Mouse (Mus musculus) small intestine, adult 2 months (tissue): Measurements from ENCODE around the gene Vps25. TPM values are rescaled to one million over a fixed set of nuclear protein-coding genes. Genes with fewer than 3 reads are reported as not detected.

Experiments
- H3K27ac ChIP-seq: fragments of 200-500 bp; 2 replicates; pipeline ENCODE4 v1.5.1; 2012; ENCODE audit warnings: low read depth, low read length, control low read depth, inconsistent platforms; ENCODE audit not compliant: insufficient read depth
- H3K27me3 ChIP-seq: fragments of 200-500 bp; 2 replicates; pipeline ENCODE4 v1.6.1; 2012; ENCODE audit warnings: mild to moderate bottlenecking, moderate library complexity, low read length, inconsistent platforms; ENCODE audit not compliant: control insufficient read depth, insufficient read depth
- H3K36me3 ChIP-seq: fragments of 200-500 bp; 2 replicates; pipeline ENCODE4 v1.6.1; 2012; ENCODE audit warnings: mild to moderate bottlenecking, low read length, control low read depth, inconsistent platforms; ENCODE audit not compliant: control insufficient read depth, insufficient read depth
- H3K4me1 ChIP-seq: fragments of 200-500 bp; 2 replicates; pipeline ENCODE4 v1.6.1; 2012; ENCODE audit warnings: low read length, inconsistent platforms, mixed read lengths; ENCODE audit not compliant: control insufficient read depth, insufficient read depth, insufficient read length
- H3K4me3 ChIP-seq: fragments of 200-500 bp; 2 replicates; pipeline ENCODE4 v1.5.1; 2012; ENCODE audit warnings: low read depth, mild to moderate bottlenecking, control low read depth, inconsistent platforms, low read length, moderate library complexity
- CTCF ChIP-seq: fragments of 200-500 bp; IDR thresholded peaks from 2 replicates; pipeline ENCODE4 v1.5.1; 2012; ENCODE audit warnings: low read depth, mild to moderate bottlenecking, control low read depth, inconsistent platforms, low read length, moderate library complexity, mixed read lengths; ENCODE audit not compliant: insufficient replicate concordance, insufficient read length; ENCODE audit errors: extremely low read depth
- POLR2A ChIP-seq: fragments of 200-500 bp; IDR thresholded peaks from 2 replicates; pipeline ENCODE4 v1.6.1; 2012; ENCODE audit warnings: low read depth, mild to moderate bottlenecking, control low read depth, inconsistent platforms, low read length, moderate library complexity
- WGBS: fragments of 180-500 bp; shearing (Covaris S2); methylation state at CpG from one replicate; pipeline ENCODE4 v1.1.7; 2018; 5-methylcytosine and 5-hydroxymethylcytosine counted together
- polyA plus RNA-seq: library from polyadenylated mRNA; depleted of rRNA; stranded (reverse); fragments of >200 nt; gene quantifications from 2 replicates; pipeline ENCODE4 v1.2.3, GENCODE M21; 2012; rRNA removed

Vps25 gene
- polyA plus RNA-seq, 1 experiment, result 64.8 TPM

DNA sequence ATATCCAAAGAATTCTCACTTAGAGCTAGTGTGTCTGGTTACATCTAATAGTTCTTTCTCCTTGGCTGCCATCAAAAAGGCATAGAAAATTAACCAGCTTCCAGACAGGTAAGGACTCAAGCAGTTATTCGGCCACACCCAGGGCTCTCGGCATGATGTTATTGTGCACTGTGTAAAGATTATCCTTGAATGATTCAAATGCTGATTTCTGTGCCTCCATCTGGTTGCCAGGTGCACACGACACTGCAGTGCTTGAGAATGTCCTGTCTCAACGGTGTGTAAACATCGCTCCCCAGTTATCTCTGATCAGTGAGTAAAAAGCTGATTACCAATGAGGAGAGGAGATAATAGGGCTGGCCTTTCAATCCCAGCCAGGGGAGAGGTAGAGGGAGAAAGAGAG lies 54.2 kb downstream of the Vps25 start:
- no peaks in the 10 kb centered on the region for H3K27me3 ChIP-seq
- no peaks in the 10 kb centered on the region for H3K36me3 ChIP-seq
- peaks cover 7% of the 10 kb centered on the region; the same call in 1 of the 2 replicates for H3K4me1 ChIP-seq
- 16% methylated on average over 5 of the region's 5 CpGs for WGBS
- no peak overlapping the region for H3K4me3 ChIP-seq
- no peak for TF ChIP-seq CTCF
- no peak for TF ChIP-seq POLR2A
- no peak overlapping the region for H3K27ac ChIP-seq

Other genes with a start within 250 kb of the Vps25 start
- 43.5 and 69.5 TPM in 2 replicates for gene Atp6v0a1, start 244.3 kb upstream of the Vps25 start, polyA plus RNA-seq
- gene Naglu, start 183.7 kb upstream of the Vps25 start, polyA plus RNA-seq, result 11.8 and 19.1 TPM in 2 replicates
- 0.20 and 0.28 TPM in 2 replicates for gene Hsd17b1, start 175.3 kb upstream of the Vps25 start, polyA plus RNA-seq
- gene Coasy, start 171.1 kb upstream of the Vps25 start, polyA plus RNA-seq, result 26.3 and 38.9 TPM in 2 replicates
- gene Mlx, start 166.4 kb upstream of the Vps25 start, polyA plus RNA-seq, result 54.1 and 100 TPM in 2 replicates
- 0.22 and 0.46 TPM in 2 replicates for gene Psmc3ip, start 158.3 kb upstream of the Vps25 start, polyA plus RNA-seq
- 27.3 and 55.0 TPM in 2 replicates for gene Retreg3, start 133.8 kb upstream of the Vps25 start, polyA plus RNA-seq
- 13.2 and 16.2 TPM in 2 replicates for gene Tubg1, start 133.8 kb upstream of the Vps25 start, polyA plus RNA-seq
- gene Tubg2, start 97.8 kb upstream of the Vps25 start, polyA plus RNA-seq, result 1.1 and 2.2 TPM in 2 replicates
- 2.7 and 2.8 TPM in 2 replicates for gene Cntnap1, start 83.2 kb upstream of the Vps25 start, polyA plus RNA-seq
- 33.0 and 84.5 TPM in 2 replicates for gene Plekhh3, start 82.4 kb upstream of the Vps25 start, polyA plus RNA-seq
- gene Ccr10, start 78.3 kb upstream of the Vps25 start, polyA plus RNA-seq, result 18.4 and 25.7 TPM in 2 replicates
- gene Ezh1, start 27.2 kb upstream of the Vps25 start, polyA plus RNA-seq, result 7.9 and 20.0 TPM in 2 replicates
- 15.1 and 25.8 TPM in 2 replicates for gene Ramp2, start 7.7 kb upstream of the Vps25 start, polyA plus RNA-seq
- 3.0 and 7.9 TPM in 2 replicates for gene Wnk4, start 6.9 kb downstream of the Vps25 start, polyA plus RNA-seq
- 0.09 and 0.20 TPM in 2 replicates for gene Cntd1, start 25.3 kb downstream of the Vps25 start, polyA plus RNA-seq
- 174 and 479 TPM in 2 replicates for gene Coa3, start 25.4 kb downstream of the Vps25 start, polyA plus RNA-seq
- gene Becn1, start 48.6 kb downstream of the Vps25 start, polyA plus RNA-seq, result 157 and 163 TPM in 2 replicates
- gene Psme3, start 62.5 kb downstream of the Vps25 start, polyA plus RNA-seq, result 19.9 and 36.7 TPM in 2 replicates
- 2.7 and 5.9 TPM in 2 replicates for gene Aoc2, start 71.4 kb downstream of the Vps25 start, polyA plus RNA-seq
- 6.6 and 8.9 TPM in 2 replicates for gene Aoc3, start 76.9 kb downstream of the Vps25 start, polyA plus RNA-seq
- gene G6pc, start 113.9 kb downstream of the Vps25 start, polyA plus RNA-seq, result 8.8 and 9.7 TPM in 2 replicates
- 8.5 and 10.8 TPM in 2 replicates for gene Aarsd1, start 163.9 kb downstream of the Vps25 start, polyA plus RNA-seq
- gene Gm27029, start 171.1 kb downstream of the Vps25 start, polyA plus RNA-seq, result 0.11 TPM in 1 of 2 replicates, not detected in the other
- 15.4 and 23.7 TPM in 2 replicates for gene Rundc1, start 171.4 kb downstream of the Vps25 start, polyA plus RNA-seq
- gene Ptges3l, start 171.6 kb downstream of the Vps25 start, polyA plus RNA-seq, result 0.51 and 0.89 TPM in 2 replicates
- gene Rpl27, start 188.6 kb downstream of the Vps25 start, polyA plus RNA-seq, result 178 and 244 TPM in 2 replicates
- gene Ifi35, start 194.7 kb downstream of the Vps25 start, polyA plus RNA-seq, result 44.3 and 123 TPM in 2 replicates
- gene Rnd2, start 211.3 kb downstream of the Vps25 start, polyA plus RNA-seq, result 18.5 and 28.1 TPM in 2 replicates
- 92.5 and 272 TPM in 2 replicates for gene Vat1, start 212.5 kb downstream of the Vps25 start, polyA plus RNA-seq